Mouse (Mus musculus): Measurements from ENCODE around the gene Kctd21.

The Kctd21 gene

DNA sequence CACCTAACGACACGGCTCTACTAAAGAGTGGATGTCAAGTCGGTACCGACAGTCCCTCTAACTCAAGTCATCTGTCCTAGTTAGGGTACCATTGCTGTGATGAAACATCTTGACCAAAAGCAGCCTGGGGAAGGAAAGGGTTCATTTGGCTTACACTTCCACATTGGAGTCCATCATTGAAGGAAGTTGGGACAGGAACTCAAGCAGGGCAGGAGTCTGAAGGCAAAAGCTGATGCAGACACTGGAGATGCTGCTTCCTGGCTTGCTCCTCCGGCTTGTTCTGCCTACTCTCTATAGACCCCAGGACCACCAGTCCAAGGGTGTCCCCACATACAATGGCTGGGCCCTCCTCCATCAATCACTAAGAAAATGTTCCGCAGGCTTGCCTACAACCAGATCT, 16.5 kb upstream of the Kctd21 start:
- intact Hi-C loops (cut with DNase I), result no loop called here

DNA sequence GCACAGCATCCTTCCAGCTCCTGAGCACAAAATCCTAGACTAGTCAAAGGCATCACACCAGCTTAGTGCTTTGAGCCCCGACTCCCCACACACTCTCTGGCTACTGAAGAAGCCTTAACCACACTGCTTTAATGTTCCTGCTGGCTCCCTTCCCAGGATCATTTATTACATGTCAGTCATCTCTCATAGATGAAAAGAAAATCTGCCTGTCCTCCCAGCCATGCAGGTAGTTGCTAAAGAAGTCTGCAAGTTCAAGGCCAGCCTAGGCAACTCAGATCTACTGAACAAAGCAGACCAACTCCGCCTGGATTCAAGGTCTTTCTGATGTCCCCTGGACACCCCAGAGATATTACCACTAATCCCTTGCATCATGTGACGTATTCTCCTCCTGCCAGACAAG, 14.4 kb upstream of the Kctd21 start:
- intact Hi-C loops (cut with DNase I), result no loop called here

DNA sequence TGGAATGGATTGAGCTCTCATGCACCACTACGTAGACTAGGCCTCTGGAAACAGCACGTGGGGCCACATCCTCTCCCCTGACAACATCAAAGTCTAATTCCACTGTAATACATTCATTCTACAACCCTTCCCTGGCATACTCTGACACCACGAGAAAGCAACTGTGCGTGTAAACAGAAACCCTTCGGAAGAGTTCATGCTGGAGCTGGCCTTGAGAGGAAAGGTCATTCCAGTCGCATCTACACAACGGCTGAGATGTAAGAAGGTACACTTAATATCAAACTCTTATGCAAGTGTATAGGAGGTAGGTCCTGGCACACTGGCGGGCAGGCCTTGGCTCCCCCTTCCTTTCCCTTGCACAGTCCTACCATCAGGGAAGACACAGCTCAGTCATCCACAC, 7.8 kb upstream of the Kctd21 start:
- intact Hi-C loops (cut with DNase I), result no loop called here

DNA sequence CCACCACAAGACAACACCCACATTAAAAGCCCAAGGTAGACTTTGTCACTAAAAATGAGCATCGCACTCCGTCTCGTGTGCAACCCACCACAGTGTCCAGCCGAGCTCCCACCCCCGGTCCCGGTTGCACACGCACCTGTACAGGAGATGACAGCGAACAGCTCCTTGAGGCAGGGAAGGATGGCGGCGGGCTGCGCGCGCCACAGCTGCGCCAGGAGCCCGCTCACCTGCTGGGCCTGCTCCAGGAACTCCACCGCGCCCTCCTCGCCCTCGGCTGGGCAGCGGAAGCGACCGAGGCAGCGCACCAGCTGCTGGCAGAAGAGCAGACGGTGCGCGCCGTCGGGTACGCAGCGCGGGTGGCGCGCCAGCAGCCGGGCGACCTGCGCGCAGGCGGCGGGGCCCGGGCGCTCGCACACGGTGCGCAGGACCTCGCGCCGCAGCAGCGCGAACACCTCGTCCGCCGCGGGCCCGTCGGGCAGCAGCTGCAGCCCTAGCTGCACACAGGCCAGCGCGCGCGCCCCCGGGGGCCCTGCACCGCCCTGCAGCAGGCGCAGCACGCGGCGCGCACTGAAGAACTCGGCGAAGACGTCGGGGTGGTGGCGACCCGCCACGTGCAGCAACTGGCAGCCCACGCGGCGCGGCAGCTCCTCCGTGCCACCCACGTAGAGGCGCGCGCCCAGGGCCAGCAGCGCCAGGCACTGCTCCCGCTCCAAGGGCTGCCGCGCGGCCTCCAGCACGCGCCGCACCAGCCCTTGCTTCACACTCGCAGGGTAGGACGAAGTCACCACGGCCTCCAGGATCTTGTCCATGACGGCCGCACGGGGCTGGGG, 6.8 kb upstream of the Kctd21 start:
- intact Hi-C loops (cut with DNase I), result no loop called here

DNA sequence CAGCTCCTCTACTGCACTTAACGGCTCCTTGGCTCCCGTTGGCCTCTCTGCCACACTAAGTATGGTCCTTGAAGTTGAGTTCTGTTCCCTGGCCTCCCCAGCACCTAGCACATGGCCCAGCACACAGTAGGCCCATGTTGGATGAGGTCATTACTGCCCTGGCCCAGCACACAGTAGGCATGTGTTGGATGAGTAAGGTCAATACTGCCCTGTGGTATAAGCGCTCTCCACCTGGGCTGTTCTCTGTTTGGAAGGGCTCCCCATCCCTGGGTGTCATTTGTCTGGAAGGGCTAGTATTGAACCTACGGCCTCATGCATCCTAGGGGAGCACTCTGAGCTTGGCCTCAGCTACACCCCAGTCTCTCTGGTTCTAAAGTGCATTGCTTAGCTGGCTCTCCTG, 4.8 kb upstream of the Kctd21 start:
- intact Hi-C loops (cut with DNase I), result no loop called here

DNA sequence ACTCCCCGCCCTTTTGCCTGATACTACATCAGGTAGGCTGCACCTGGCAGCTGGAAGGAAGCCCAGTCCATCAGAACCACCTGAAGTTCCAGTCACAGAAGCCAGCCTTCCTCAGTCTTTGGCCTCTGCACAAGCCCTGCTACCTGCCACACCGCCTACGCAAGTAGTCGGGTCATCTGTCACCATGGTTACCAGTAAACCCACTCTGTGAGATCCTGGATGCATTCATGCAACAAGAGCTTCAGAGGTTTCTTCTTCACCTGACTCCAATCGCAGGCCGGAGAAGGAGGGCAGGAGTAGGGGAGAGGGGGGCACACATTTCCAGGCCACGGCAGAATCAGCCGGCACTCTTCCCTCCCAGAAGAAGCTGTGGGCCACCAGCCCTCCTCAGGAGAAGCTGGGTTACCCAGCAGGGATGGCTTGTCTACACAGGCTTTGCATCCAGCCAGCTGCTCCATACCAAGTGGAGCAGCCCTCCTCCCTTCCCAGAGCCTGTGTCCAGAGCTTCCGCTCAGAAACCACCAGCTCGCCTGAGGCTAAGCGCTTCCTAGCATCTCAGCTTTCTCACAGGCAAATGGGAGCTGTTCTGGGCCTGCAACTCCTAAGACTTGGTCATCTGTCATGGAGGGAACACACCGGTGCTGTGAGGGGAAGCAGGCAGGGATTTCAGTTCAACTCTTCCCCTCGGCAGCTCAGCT, 3.1 kb upstream of the Kctd21 start:
- intact Hi-C loops (cut with DNase I), result no loop called here

DNA sequence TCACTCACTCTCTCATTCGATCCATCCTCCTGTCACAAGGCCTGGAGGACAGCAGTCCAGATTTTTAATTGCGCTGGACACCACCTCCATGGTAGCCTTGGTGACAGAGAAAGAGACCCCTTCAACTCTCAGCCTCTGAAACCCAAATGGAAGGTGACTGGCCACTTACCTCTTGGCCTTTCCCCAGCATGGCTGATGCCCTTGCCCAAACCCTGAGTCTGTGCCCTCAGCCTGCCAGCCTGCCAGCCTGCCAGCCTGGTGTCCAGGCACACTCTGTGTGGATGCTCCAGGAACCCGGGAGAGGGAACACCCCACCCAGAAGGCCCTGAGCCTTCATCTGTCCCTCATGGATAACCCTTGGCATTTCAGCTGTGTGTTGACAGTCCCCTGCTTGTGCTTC, 2.5 kb upstream of the Kctd21 start:
- intact Hi-C loops (cut with DNase I), result no loop called here

DNA sequence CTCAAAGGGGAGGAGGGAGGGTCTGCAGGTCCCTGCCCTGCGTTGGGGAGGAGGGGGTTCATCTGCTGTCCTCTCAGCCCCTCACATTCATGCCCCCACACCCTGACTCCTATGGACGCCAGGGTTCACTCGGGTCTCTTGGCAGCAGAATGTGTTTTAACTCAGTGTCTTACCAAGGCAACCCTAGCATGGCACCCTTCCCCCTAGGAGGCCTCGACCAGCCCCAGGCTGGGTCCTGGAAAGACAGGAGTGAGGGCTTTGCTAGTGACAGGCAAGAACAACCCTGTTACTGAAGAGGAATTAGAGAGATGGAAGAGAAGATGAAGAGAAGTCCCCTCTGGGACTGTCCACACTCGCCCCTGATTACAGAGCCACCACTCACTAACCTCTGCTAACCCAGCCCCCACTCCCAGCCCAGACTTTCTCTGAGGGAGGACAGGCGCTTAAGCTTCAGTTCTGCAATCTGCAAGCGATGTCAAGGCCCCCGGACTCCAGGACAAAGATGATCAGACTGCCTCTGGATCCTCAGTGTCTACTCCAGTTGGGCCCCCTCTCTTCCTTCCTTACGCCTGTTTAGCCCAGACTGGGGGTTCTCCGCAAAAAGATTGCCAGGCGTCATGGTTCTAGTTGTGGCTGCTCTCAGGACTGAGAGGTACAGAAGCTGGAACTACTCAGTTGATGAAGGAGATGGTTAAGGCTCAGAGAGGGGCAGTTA, 1.0 kb upstream of the Kctd21 start:
- intact Hi-C loops (cut with DNase I), result no loop called here

DNA sequence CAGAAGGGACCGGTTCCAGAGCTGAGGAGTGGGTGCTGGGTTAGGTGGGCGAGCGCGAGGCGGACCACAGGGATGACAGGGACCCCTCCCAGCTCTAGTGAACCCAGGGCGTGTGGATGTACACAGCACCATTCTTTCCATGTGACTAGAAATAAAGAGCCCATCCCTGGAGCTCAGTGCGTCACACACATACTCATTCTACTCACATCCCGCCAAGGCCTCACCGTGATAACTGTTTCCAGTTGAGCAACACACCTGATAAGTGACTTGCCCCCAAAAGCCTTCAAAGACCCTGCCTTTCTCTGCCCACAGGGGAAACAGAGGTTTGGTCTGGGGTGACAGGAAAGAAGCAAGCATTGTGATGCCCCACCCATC, 527 bp downstream of the Kctd21 start:
- intact Hi-C loops (cut with DNase I), result no loop called here

DNA sequence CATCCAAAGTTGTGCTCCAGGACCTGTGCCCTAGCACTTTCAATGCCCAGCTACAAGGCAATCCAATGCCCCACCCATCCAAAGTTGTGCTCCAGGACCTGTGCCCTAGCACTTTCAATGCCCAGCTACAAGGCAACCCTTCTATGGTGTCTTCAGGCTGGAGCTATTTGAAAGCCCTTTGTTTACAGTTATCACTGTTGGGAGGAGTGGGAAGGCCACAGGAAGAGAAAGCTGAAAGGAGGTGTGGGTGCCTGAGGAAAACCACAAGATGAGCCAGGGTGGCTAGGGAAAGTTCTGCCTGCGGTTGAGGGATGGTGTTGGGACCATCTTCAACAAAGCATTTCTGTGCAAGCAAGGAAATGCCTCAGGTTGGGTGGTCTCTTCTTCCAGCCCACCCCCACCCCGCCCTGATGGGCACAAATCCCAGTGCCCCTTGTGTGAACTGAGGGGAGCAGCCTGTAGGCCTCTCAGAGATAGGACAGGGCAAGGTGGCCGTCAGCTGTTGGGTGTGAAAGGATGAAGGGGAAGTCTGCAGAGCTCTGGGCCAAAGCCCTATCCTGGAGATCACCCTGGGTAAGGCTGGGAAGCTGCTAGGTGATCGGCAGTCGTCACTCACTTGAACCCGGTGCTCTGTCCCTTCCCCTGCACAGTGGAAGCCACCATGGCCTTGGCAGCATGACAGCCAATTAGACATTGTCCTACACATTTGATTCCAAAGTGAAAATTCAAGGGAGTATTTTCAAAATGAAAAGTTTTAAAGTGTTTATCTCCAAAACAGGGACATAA, 1.2 kb downstream of the Kctd21 start:
- intact Hi-C loops (cut with DNase I), result no loop called here

DNA sequence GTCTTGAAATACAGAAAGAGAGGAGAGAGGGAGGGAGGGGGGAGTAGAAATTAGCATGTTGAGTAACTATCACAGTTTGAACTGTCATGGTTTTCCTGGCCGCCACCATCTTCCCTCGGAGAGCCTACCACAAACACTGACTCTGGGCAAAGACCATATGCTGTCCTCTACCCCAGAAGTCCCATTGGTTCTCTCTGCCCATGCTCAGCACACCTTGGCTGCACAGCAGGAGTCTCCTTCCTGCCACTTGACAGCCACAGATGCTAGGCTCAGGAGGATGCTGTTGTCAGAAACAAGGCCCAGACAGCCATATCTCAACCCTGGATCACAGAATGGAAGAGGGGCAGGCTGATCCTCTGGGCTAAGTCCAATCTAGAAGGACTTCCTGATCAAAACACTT, 2.3 kb downstream of the Kctd21 start:
- intact Hi-C loops (cut with DNase I), result no loop called here

DNA sequence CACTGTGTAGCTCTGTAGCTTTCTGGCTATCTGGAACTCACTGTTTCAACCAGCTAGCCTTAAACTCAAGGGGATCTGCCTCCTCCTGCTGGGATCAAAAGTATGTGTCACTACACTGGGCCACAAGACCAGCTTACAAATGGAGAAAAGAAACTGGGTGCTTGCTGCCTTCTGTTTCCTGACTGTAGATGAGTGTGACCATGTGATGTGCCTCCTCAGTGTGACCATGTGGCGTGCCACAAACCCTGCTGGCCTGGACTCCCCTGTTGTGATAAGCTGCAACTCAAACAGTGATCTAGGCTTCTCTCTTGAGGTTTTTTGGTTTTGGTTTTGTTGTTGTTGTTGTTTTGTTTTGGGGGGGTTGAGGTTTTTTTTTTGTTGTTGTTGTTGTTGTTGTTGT, 4.6 kb downstream of the Kctd21 start:
- intact Hi-C loops (cut with DNase I), result no loop called here

DNA sequence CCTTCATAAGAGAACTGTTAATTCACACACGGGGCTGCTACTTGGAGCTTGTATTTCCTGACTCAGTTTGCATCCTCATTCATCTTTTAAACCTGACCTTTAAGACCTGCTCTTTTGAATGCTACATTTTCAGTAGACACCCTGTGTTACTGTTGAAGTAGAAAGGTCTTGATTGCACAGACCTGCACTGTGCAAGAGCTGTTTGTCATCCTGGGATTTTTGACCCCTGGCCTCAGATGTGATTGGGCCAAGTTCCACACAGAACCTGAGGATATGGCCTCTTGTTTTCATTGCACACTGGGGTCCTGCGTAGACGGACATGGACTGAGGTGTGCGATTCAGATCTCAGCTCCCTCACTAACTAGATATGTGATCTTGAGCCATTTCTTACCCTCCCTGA, 6.5 kb downstream of the Kctd21 start:
- intact Hi-C loops (cut with DNase I), result no loop called here

DNA sequence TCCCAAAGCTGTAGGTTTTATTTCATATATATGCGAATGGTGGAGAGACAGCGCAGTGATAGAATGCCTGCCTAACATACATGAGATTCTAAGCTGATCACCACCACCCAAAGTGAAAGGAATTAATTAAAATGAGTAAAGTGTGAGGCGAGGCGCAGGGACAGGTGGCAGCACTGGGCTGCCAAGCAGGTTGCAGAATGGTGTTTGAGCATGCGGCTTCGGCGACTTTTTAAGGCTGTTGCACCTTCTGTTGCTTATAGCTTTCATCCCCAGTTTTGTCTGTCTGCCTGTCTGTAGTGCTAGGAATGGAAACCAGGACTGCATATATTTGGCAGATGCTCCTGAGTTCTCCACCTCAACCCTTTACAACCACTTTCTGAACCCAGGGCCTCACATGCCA, 7.5 kb downstream of the Kctd21 start:
- intact Hi-C loops (cut with DNase I), result no loop called here

DNA sequence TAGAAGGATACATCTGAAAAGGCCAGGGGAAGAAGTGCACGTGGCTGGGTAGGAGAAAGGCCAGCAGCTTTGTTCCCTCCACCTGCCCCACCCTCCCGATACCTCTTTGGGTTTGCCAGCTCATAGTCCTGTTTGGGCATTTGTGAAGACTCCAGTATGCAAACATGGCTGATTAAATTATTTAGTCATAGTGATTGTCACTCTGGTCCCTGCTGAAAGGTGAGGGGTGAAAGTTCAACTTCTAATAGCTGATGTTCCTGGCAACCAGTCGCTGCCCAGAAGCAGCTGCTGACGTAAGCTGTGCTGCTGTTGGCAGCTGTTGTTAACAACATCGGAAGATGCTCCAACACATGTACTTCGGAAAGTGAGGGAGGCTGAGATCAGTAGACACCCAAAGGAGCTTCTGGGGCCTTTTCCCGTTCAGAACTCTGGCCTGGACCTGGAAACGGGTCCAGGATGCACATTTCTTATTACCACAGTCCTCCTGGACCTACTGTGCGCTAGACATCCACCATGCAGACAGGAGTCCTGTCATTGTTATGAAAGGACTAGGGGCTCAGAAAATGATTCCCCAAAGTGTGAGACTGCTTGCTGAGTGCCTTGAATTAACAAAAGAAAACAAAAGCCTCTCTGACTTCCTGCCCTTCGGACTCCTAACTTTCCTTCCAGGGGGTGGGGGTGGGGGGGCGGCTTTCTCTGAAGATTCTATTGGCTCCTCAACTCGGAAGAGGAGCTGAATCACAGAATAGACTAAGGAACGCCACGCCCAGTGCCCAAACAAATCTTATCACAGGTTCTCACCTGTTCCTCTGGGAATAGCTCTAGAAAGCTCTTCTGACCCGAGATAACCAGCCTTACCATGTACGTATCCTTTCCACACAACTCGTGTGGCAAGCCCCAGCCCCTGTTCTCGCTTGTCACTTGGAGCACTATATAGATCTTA, 9.1 kb downstream of the Kctd21 start:
- intact Hi-C loops (cut with DNase I), result no loop called here

DNA sequence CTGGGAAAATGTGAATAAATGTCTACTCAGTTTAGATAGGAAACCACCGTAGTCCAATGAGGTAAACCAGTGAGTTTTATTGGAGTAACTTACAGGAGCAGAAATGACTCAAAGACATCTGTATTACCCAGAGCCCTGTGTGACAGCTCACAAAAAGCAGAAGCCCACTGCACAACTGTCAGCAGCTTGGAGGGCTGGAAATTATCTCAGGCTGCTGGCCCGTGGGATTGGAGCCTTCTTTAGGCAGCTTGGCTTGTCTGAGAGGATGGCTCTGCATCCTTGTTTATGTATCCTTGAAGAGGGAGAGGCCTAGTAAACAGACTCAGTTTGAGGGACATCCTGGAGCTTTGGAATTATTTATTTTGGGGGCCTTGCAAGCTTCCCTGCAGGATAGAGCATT, 10.8 kb downstream of the Kctd21 start:
- intact Hi-C loops (cut with DNase I), result no loop called here

DNA sequence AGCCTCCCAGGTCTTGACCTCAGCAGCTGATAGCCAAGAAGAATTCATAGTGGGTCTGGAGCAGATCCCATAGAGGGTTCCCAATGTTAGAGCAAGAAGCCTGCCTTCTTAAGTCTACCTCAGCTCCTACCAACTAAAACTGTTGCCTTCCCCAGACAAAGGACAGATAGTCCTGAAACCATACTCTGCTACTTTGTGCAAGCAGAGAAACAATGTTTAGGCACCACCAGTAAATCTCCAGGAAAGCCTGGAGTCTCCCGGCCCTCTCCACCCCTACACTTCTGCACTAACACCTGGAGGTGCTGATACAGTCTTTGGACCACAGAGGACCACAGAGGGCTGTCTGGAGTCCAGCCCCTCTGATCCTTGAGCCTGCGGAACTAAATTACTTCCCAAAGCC, 12.5 kb downstream of the Kctd21 start:
- intact Hi-C loops (cut with DNase I), result no loop called here

DNA sequence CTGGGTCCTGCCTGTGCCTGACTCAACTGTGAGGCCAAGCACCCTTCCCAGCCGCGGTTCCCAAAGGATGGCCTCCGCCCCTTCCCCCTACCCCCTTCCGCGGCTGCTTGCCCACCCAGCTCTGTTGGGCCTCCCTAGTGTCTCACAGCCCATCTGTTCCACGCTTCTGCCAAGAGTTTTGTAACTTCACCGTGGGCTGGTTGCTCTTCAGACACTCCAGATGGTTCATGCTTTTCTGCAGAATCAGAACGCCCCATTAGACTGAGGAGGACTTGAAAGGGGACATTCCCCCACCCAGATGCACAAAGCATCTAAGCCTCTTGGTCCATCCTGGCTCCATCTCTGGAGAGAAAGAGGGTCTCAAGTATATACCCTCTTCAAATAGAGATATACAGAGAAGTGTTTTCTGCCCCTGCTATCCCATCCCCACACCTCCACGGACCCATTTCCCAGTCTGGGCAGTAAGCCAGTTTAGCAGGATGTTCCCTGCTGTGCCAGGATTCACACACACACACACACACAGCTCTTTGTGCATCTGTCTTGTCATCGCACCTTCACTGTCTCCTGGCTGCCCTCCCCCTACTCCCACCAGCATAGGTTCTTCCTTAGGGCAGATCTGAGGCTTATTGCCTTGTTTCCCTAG, 13.2 kb downstream of the Kctd21 start:
- intact Hi-C loops (cut with DNase I), result no loop called here

DNA sequence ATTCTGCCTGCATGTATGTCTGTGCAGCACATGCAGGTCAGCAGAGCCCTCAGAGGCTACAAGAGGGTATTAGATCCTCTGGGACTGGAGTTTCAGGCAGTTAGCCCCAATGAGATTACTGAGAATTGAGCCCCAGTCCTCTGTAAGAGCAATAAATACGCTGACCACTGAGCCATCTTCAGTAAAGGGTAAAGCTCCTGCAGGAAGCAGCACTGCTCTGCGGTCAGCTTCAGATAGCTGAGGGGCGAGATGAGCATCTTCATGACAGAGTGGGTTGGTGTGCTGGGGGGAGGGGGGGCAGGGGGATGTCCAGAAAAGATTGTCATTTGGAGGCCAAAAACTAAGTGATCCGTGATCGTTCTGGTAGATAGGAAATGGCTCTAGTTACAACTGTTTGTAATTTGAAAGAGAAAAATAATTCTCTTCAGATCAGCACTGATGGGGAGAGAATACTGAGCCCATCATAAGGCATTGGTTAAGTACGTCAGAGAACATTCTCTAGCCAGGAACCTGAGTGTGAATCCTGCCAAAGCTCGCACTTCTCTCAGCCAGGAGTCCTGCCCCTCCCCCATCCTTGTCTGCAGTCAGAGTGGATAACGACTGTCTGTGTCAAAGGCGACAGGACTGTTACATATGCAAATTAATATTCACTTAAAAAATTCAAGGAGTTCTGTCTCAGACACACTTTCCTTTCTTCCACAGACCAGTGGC, 14.1 kb downstream of the Kctd21 start:
- intact Hi-C loops (cut with DNase I), result no loop called here

DNA sequence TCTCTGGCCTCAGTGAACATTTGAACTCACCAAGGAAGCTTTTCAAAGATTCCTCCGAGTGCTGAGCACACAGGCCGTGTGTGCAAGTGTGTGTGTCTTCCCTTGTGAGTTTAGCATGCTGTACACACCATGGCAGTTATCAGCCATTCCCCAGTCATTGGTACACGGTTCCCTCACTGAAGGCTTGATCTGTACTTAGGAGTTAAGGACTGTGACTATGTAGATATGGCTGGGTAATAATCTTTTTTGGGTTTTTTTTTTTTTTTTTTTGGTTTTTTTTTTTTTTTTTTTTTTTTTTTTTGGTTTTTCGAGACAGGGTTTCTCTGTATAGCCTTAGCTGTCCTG, 14.7 kb downstream of the Kctd21 start:
- intact Hi-C loops (cut with DNase I), result no loop called here

All from adrenal gland (tissue).